19 mouse cellular contexts compared by ENCODE assay signal in genomic region chr5:144877021-144877420, GRCm38 (mm10).
"Had no signal": no experiment of that assay in that cellular context is flagged by ENCODE, and none has a peak within 500 bp of the region (broad histone marks: within the 10 kb centered on the region; RNA-seq: fewer than 3 reads in every experiment).

No protein-coding gene starts in this region.

- H3K27me3 ChIP-seq: midbrain, embryonic 12.5 days; neural tube, embryonic 13.5 days; neural tube, embryonic 15.5 days had no signal

- H3K4me1 ChIP-seq: midbrain, embryonic 12.5 days; neural tube, embryonic 13.5 days; neural tube, embryonic 15.5 days had no signal

- H3K27ac ChIP-seq: midbrain, embryonic 10.5 days; midbrain, embryonic 12.5 days; neural tube, embryonic 13.5 days; neural tube, embryonic 15.5 days had no signal

- H3K4me3 ChIP-seq: midbrain, embryonic 10.5 days; midbrain, embryonic 12.5 days; myocyte; neural tube, embryonic 13.5 days; neural tube, embryonic 15.5 days had no signal

- H3K9me3 ChIP-seq: midbrain, embryonic 10.5 days; midbrain, embryonic 12.5 days; neural tube, embryonic 13.5 days; neural tube, embryonic 15.5 days had no signal

- H3K4me2 ChIP-seq: lung, embryonic 14.5 days; midbrain, embryonic 12.5 days; neural tube, embryonic 13.5 days; neural tube, embryonic 15.5 days had no signal

- DNase-seq: lung, adult 18-20 months; lung, embryonic 14.5 days; lung, postnatal 10 days; lung, postnatal 4 days; midbrain, embryonic 14.5 days; retina, postnatal 1 day; right cerebral cortex, adult 18-20 months; right cerebral cortex, postnatal 25 days; right cerebral cortex, postnatal 4 days; spleen, adult 18-20 months; thymus, adult 18-20 months; thymus, postnatal 14 days; thymus, postnatal 36 days had no signal

- H3K9ac ChIP-seq: lung, embryonic 14.5 days; midbrain, embryonic 12.5 days; neural tube, embryonic 13.5 days; neural tube, embryonic 15.5 days had no signal

- ATAC-seq: midbrain, embryonic 16.5 days had no signal
